Mouse (Mus musculus): ENCODE results near the gene Tmem198. TPM values are rescaled to one million over a fixed set of nuclear protein-coding genes. Genes with fewer than 3 reads are reported as not detected.

Gene Tmem198
- polyA plus RNA-seq, 1 experiment: 0.78 TPM

DNA sequence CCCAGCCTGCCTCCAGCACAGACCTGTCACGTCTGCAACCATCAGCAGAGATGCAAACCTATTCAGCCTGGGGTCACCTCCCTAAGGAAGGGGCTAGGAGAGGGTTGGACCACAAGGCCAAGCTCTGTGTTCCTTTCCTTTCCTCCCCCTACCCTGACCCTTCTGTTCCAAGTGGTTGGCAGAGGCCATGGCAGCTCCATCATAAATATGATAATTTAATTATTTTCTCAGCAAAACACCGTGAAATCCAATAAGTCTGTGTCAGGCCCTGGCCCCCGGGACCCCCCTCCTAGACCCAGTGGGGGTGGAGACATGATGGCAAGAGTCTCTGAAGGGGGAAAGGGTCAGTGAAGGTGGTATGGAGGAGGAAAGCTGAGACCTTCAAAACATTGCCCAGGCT, 35.1 kb upstream of the Tmem198 start:
- Histone ChIP-seq H3K4me3 (no peak overlapping the region), H3K36me3 (ENCODE audit: control insufficient read depth, insufficient read depth) (peaks cover 3% of the 10 kb centered on the region), H3K27me3 (ENCODE audit: control insufficient read depth, insufficient read depth, insufficient read length) (no peaks in the 10 kb centered on the region), H3K79me2 (ENCODE audit: control insufficient read depth, insufficient read depth) (no peaks in the 10 kb centered on the region), H3ac (ENCODE audit: control insufficient read depth, insufficient read length) (no peak overlapping the region), H3K4me2 (ENCODE audit: low read depth) (no peak overlapping the region)
- no peak for TF ChIP-seq USF1 (IDR thresholded peaks at IDR 0.05; ENCODE audit: low read depth)
- no peak for TF ChIP-seq MYOG (IDR thresholded peaks at IDR 0.05; ENCODE audit: control insufficient read depth in 1 of 3, insufficient read depth in 1 of 3, insufficient read length in 2 of 3, low read depth in 2 of 3)
- no peak for TF ChIP-seq MYOD1 (IDR thresholded peaks at IDR 0.05; ENCODE audit: control insufficient read depth in 1 of 3, insufficient read length in 2 of 3, low read depth in 2 of 3)
- no peak for TF ChIP-seq CEBPB (IDR thresholded peaks at IDR 0.05; ENCODE audit: insufficient read depth, poor library complexity, severe bottlenecking)
- TF ChIP-seq E2F4 (IDR thresholded peaks at IDR 0.05; ENCODE audit: insufficient read depth): no peak
- no peak for TF ChIP-seq POLR2A (IDR thresholded peaks at IDR 0.05; ENCODE audit: insufficient read length, low read depth)
- no peak for TF ChIP-seq MAX (IDR thresholded peaks at IDR 0.05; ENCODE audit: low read depth)
- TF ChIP-seq REST (IDR thresholded peaks at IDR 0.05; ENCODE audit: insufficient read depth, insufficient read length): no peak
- TF ChIP-seq SRF (IDR thresholded peaks at IDR 0.05; ENCODE audit: control insufficient read depth, insufficient read length, low read depth): no peak
- TF ChIP-seq TCF3 (IDR thresholded peaks at IDR 0.05; ENCODE audit: insufficient read length, low read depth): no peak
- no peak for TF ChIP-seq POLR2AphosphoS2 (IDR thresholded peaks at IDR 0.05; ENCODE audit: insufficient read length, low read depth)
- TF ChIP-seq TCF12 (IDR thresholded peaks at IDR 0.05; ENCODE audit: insufficient read depth, poor library complexity, severe bottlenecking): no peak

GRCm38 (mm10) chr1:75445141-75445701, 34.1 kb upstream of the Tmem198 start:
- Histone ChIP-seq H3K4me2 (ENCODE audit: low read depth) (no peak overlapping the region), H3K36me3 (ENCODE audit: control insufficient read depth, insufficient read depth) (peaks cover 3% of the 10 kb centered on the region), H3ac (ENCODE audit: control insufficient read depth, insufficient read length) (no peak overlapping the region), H3K4me3 (no peak overlapping the region), H3K79me2 (ENCODE audit: control insufficient read depth, insufficient read depth) (no peaks in the 10 kb centered on the region), H3K27me3 (ENCODE audit: control insufficient read depth, insufficient read depth, insufficient read length) (no peaks in the 10 kb centered on the region)
- no peak for TF ChIP-seq SRF (IDR thresholded peaks at IDR 0.05; ENCODE audit: control insufficient read depth, insufficient read length, low read depth)
- TF ChIP-seq POLR2AphosphoS2 (IDR thresholded peaks at IDR 0.05; ENCODE audit: insufficient read length, low read depth): peak; percentile 32

GRCm38 (mm10) chr1:75445751-75446611, 33.4 kb upstream of the Tmem198 start:
- Histone ChIP-seq H3K27me3 (ENCODE audit: control insufficient read depth, insufficient read depth, insufficient read length) (peaks cover 4% of the 10 kb centered on the region), H3ac (ENCODE audit: control insufficient read depth, insufficient read length) (no peak overlapping the region), H3K4me3 (no peak overlapping the region), H3K36me3 (ENCODE audit: control insufficient read depth, insufficient read depth) (peaks cover 3% of the 10 kb centered on the region), H3K4me2 (ENCODE audit: low read depth) (no peak overlapping the region), H3K79me2 (ENCODE audit: control insufficient read depth, insufficient read depth) (no peaks in the 10 kb centered on the region)
- TF ChIP-seq CEBPB (IDR thresholded peaks at IDR 0.05; ENCODE audit: insufficient read depth, poor library complexity, severe bottlenecking) (no peak), TCF3 (IDR thresholded peaks at IDR 0.05; ENCODE audit: insufficient read length, low read depth) (no peak), MYOD1 (IDR thresholded peaks at IDR 0.05; ENCODE audit: control insufficient read depth in 1 of 3, insufficient read length in 2 of 3, low read depth in 2 of 3) (no peak), MAX (IDR thresholded peaks at IDR 0.05; ENCODE audit: low read depth) (no peak), REST (IDR thresholded peaks at IDR 0.05; ENCODE audit: insufficient read depth, insufficient read length) (no peak), TCF12 (IDR thresholded peaks at IDR 0.05; ENCODE audit: insufficient read depth, poor library complexity, severe bottlenecking) (no peak), SRF (IDR thresholded peaks at IDR 0.05; ENCODE audit: control insufficient read depth, insufficient read length, low read depth) (no peak), USF1 (IDR thresholded peaks at IDR 0.05; ENCODE audit: low read depth) (no peak), E2F4 (IDR thresholded peaks at IDR 0.05; ENCODE audit: insufficient read depth) (no peak), MYOG (IDR thresholded peaks at IDR 0.05; ENCODE audit: control insufficient read depth in 1 of 3, insufficient read depth in 1 of 3, insufficient read length in 2 of 3, low read depth in 2 of 3) (no peak), POLR2AphosphoS2 (IDR thresholded peaks at IDR 0.05; ENCODE audit: insufficient read length, low read depth) (no peak), POLR2A (IDR thresholded peaks at IDR 0.05; ENCODE audit: insufficient read length, low read depth) (no peak)

DNA sequence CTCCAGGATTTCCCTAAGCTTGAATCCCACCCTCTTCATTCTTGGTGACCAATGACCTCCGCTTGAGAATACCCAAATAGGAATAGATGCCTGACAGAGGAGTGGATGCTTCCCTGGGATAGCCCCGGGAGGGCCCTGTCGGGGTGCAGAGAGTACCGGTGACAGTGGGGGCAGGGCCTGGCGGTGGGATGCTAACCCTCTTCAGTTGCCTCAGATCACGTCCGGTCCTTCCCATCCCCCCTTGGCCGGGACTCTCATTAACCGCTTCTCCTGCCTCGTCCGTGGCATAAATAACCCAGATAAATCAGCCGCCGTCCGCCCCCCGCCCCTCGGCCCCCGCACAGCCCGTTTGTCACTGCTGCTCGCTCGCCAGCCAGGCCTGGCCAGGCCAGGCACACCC, 32.7 kb upstream of the Tmem198 start:
- Histone ChIP-seq H3K4me2 (ENCODE audit: low read depth) (no peak overlapping the region), H3K4me3 (no peak overlapping the region), H3K36me3 (ENCODE audit: control insufficient read depth, insufficient read depth) (peaks cover 3% of the 10 kb centered on the region), H3K79me2 (ENCODE audit: control insufficient read depth, insufficient read depth) (no peaks in the 10 kb centered on the region), H3K27me3 (ENCODE audit: control insufficient read depth, insufficient read depth, insufficient read length) (peaks cover 11% of the 10 kb centered on the region), H3ac (ENCODE audit: control insufficient read depth, insufficient read length) (no peak overlapping the region)
- TF ChIP-seq TCF12 (IDR thresholded peaks at IDR 0.05; ENCODE audit: insufficient read depth, poor library complexity, severe bottlenecking) (no peak), POLR2AphosphoS2 (IDR thresholded peaks at IDR 0.05; ENCODE audit: insufficient read length, low read depth) (no peak), SRF (IDR thresholded peaks at IDR 0.05; ENCODE audit: control insufficient read depth, insufficient read length, low read depth) (no peak), MAX (IDR thresholded peaks at IDR 0.05; ENCODE audit: low read depth) (no peak), MYOD1 (IDR thresholded peaks at IDR 0.05; ENCODE audit: control insufficient read depth in 1 of 3, insufficient read length in 2 of 3, low read depth in 2 of 3) (no peak), TCF3 (IDR thresholded peaks at IDR 0.05; ENCODE audit: insufficient read length, low read depth) (no peak), MYOG (IDR thresholded peaks at IDR 0.05; ENCODE audit: control insufficient read depth in 1 of 3, insufficient read depth in 1 of 3, insufficient read length in 2 of 3, low read depth in 2 of 3) (no peak), REST (IDR thresholded peaks at IDR 0.05; ENCODE audit: insufficient read depth, insufficient read length) (no peak)
